Mouse (Mus musculus): ENCODE data around the gene Phf3.

Phf3 gene

GRCm38 (mm10) chr1:30832778-30833177, 40.9 kb downstream of the Phf3 start:
- DNase-seq (ENCODE audit: low spot score in 2 of 2) = no peak

DNA sequence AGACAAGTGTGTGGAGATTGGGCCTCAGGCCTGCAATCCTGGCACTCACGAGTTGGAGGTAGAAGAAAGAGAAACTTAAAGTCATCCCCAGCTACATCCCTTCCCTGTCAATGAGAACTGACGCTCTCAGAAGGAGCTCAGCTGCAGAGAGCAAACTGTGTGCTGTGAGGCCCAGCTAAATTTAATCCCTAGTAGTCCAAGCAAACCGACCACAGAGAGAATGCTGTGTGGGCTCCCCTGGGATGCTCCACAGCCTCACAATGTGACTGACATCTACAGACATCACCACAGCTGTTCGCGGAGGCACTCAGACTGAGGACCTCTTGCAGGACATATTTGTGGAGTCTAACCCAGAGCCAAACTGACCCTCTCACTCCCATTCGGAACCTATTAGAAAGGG, 54.3 kb downstream of the Phf3 start:
- no peak for DNase-seq (ENCODE audit: low spot score in 2 of 2)

GRCm38 (mm10) chr1:30815609-30816008, 58.1 kb downstream of the Phf3 start:
- no peak for DNase-seq (ENCODE audit: low spot score in 2 of 2)

GRCm38 (mm10) chr1:30814987-30815386, 58.7 kb downstream of the Phf3 start:
- DNase-seq (ENCODE audit: low spot score in 2 of 2) = no peak

DNA sequence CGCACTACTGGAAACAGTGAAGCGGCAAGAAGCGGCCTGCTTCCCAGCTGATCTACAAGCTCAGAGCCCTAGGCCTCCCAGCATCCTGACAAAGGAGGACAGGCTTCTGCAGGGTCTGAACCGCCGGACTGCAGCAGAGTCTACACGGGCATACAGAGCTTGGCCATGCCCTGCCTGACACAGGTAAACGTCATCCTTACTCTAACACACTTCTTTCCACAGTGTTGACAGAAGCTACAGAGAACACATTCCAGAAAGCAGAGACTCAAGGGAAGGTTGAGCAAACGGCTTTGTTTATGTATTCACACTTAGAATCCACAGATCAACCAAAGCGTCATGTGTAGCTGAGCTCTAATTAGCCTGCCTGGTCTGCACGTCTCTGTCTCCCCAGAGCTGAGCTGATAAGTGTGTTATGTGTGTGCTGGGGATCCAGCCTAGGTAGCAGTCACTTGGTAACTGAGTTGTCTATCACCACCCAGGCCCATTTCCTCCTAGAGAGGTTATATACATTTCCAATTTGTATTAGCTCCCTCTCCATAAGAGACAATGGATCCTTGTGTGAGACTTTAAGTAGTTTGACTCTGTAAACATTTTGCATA, 65.5 kb downstream of the Phf3 start:
- no peak for DNase-seq (ENCODE audit: low spot score in 2 of 2)

GRCm38 (mm10) chr1:30805688-30806285, 67.9 kb downstream of the Phf3 start:
- DNase-seq (ENCODE audit: low spot score in 2 of 2) = no peak

DNA sequence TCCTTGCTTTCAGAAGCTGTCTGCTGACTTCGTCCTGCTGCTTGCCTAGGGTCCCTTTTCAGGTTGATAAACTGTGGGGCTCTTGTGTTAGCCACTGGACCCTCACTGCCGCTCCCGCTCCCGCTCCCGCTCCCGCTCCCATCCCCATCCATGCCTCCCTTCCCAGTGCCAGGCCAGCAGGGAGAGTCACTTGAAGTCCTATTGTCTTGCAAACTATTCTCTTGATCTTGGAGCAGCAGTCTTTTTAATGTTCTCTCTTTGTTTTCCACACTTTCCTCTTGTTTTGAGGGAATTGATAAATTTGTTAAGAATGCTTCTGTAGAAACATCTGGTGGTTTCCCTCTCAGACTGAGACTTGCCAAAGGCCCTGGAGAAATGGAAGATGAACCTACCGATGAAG, 68.8 kb downstream of the Phf3 start:
- DNase-seq (ENCODE audit: low spot score in 2 of 2) = no peak

DNA sequence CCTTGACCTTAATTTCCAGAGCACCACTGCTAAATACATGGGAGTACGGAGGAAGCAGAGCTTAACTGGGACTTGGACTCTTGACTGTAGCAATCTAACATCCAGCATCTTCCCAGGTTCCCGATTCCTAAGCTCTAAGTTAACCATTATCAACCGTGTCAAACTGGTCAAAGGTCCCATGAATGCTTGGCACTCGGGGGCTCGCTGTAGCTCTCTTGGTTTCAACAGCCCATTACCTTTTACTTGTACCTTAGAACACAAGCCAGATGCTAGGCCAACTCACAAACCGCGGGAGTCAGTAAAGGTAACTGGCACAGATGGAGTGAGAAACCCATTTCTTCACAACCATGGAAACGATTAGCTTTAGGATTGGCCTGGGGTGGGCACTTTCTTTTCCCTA, 71.8 kb downstream of the Phf3 start:
- no peak for DNase-seq (ENCODE audit: low spot score in 2 of 2)

DNA sequence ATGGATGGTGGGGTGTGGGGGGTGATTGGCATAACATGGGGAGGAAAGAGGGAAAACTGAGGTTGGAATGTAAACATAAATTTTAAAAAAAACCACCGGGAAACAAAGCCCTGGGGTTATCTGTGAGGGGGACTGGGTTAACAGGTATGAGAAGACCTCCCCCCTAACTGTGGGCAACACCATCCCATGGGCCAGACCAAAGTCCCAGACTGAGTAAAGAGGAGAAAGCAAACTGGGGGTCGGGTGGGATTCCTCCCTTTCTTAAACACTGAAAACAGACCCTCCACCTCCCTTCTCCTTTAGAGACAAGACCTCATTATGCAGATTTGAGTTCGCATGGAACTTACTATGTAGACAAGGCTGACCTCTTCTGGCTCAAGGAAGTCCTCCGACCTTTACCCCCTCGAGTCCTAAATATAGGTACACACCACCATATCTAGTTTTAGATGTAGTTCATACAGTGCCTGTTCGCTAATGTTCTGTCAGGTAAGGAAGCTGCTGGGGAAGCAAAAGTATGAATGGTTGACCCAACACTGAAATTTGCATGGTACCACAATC, 74.4 kb downstream of the Phf3 start:
- no peak for DNase-seq (ENCODE audit: low spot score in 2 of 2)

DNA sequence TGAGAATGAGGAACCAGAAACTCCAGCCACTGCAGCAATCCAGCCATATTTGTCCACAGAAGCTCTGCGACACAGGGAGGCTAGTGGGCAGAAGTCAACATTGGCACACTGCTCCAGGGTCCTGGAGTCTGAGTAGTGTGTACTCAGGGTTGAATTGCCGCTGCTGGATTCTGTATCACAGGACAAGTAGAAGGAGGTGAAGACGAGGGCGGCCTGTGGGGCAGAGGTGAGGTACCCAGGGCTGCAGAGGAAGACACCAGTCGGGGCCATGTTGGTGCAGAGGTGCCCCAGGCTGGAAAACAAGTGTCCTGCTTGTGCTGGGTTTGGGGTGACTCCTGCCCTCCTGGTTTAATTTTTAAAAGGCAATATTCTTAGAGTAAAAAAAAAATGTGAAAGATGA, 79.1 kb downstream of the Phf3 start:
- no peak for DNase-seq (ENCODE audit: low spot score in 2 of 2)

DNA sequence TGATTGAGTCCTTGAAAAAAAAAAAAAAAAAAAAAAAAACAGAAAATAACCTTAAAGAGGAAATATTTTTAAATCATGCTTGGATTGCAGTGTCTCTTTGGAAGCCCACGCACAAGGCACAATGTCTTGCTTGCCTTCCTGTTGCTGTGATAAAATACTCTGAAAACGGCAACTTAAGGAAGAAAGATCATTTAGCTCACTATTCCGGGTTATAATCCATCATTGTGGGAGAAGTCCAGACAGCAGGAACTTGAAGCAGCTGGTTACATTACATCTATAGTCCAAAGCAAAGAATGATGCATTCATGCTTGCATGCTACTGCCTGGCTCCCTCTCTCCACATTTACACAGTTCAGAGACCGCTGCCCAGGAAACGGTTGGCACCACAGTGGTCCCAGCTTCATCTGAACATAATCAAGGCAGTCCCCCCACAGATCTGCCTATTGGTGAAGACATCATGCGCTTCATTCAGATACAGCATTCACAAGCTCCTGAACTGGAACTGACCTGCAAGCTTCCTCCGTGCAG, 80.3 kb downstream of the Phf3 start:
- DNase-seq (ENCODE audit: low spot score in 2 of 2) = no peak

GRCm38 (mm10) chr1:30792935-30793334, 80.8 kb downstream of the Phf3 start:
- DNase-seq (ENCODE audit: low spot score in 2 of 2) = no peak

- no peak for DNase-seq (ENCODE audit: low spot score in 2 of 2)
Observed at GRCm38 (mm10) chr1:30790220-30790619, 83.5 kb downstream of the Phf3 start.

GRCm38 (mm10) chr1:30789689-30790088, 84.0 kb downstream of the Phf3 start:
- no peak for DNase-seq (ENCODE audit: low spot score in 2 of 2)

GRCm38 (mm10) chr1:30789001-30789400, 84.7 kb downstream of the Phf3 start:
- no peak for DNase-seq (ENCODE audit: low spot score in 2 of 2)

GRCm38 (mm10) chr1:30786583-30786982, 87.1 kb downstream of the Phf3 start:
- no peak for DNase-seq (ENCODE audit: low spot score in 2 of 2)

DNA sequence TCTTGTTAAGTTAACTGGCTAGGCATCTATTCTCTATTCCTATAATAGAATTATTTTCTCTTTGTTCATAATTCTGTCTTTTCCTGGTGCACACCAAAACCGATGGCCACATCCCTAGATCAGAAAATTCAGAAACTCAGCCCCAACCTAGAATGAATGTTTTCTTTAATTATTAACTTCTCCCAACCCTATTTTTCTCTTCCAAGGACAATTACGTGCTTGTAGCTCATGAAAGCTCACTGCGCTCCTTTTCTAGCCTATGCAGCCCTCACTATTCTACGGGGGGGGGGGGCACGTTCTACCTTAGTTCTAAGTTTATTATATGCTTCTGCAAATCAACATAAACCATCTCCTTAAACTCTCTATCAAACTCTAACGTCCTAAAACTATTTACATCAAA, 90.0 kb downstream of the Phf3 start:
- no peak for DNase-seq (ENCODE audit: low spot score in 2 of 2)

- no peak for DNase-seq (ENCODE audit: low spot score in 2 of 2)
Observed at GRCm38 (mm10) chr1:30780293-30780692, 93.4 kb downstream of the Phf3 start.

GRCm38 (mm10) chr1:30779562-30779961, 94.2 kb downstream of the Phf3 start:
- DNase-seq (ENCODE audit: low spot score in 2 of 2) = no peak

DNA sequence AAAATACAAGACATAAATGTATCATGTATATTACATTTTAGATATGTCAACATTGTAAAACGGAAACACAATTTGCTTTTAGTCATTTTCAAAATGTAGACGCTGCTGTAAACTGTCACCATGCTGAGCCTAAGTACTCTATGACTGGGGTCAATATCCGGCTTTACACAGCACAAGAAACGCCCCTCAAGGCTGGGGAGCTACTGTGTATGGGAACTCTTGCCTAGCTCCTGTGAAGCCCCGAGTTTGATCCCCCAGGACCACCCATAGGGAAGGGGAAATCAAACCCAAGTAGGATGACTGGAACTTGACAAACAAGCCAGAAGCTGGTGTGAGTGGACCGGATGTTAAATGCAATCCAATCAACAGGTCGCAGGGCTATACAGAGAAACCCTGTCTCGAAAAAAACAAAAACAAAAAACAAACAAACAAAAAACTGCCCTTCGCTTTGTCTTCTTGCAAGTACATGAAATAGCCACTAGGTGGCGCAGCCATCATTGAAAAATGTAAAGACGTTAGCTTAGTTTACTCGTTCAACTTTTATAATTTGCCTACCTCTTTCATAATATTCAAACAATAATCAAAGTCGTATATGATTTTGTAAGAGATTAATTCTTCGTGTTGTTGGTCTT, 95.2 kb downstream of the Phf3 start:
- DNase-seq (ENCODE audit: low spot score in 2 of 2) = peak in 1 of 2 experiments; percentile 9

- no peak for DNase-seq (ENCODE audit: low spot score in 2 of 2)
Observed at GRCm38 (mm10) chr1:30776196-30776595, 97.5 kb downstream of the Phf3 start.

- no peak for DNase-seq (ENCODE audit: low spot score in 2 of 2)
Observed at GRCm38 (mm10) chr1:30773662-30774061, 100.1 kb downstream of the Phf3 start.

- no peak for DNase-seq (ENCODE audit: low spot score in 2 of 2)
Observed at GRCm38 (mm10) chr1:30772851-30773250, 100.9 kb downstream of the Phf3 start.
